8 mouse cellular contexts compared by ENCODE assay signal in the genomic region with DNA sequence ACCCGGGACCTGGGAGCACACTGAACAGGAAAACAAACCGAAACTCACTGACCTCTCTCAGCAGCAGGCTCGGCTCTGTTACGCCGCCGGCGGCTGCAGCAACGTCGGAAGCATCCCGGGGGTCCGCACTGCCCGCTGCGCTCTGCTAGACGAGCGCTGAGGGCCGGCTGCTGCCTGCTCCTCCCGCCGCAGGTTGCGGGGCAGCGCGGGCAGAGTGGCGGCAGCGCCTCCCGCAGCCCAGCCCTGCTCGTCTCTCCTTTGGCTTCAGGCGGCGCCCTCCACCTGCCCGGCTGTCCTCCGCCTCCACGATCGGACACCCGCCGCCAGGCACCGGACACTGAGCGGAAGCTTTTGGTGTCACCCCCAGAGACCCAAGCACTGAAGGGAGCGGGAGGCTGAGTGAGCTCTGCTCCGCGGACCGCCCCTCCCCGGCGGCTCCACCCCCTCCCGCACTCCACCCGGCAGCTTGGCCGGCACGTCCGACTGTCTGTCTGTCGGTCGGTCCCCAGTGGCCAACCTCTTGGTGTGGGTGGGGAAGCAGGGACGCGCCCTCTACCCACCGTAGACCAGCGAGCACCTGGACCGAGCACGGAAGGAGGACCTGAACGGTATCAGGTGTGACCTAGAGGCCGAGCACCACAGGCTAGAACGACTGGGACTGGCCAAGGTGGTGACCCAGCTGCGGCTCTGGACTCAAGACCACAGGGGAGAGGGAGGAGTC. TPM values are rescaled to one million over a fixed set of nuclear protein-coding genes. Genes with fewer than 3 reads are reported as not detected.
DNase-seq lines count a peak whose midpoint lies in the region; ATAC-seq and TF ChIP-seq lines count a peak whose summit lies in the region.

A gene (minus strand): TSS at position 420 of the 721 bp plus-strand sequence.

- H3K79me3 ChIP-seq in C2C12 (ENCODE audit: low read depth), result no peaks in the 10 kb centered on the region

- H3K9me3 ChIP-seq in embryonic facial prominence, embryonic 14.5 days (ENCODE audit: control insufficient read depth, low read length), result no peaks in the 10 kb centered on the region
- H3K9me3 ChIP-seq in heart, embryonic 11.5 days (replicated peaks; ENCODE audit: control insufficient read depth, low read length), result no peaks in the 10 kb centered on the region
- no peaks in the 10 kb centered on the region for H3K9me3 ChIP-seq in liver, embryonic 12.5 days (replicated peaks)
- no peaks in the 10 kb centered on the region for H3K9me3 ChIP-seq in stomach, embryonic 16.5 days (replicated peaks; ENCODE audit: control insufficient read depth, low read length)

- no peak within 1 kb of the TSS for H3K27ac ChIP-seq in embryonic facial prominence, embryonic 14.5 days (replicated peaks; ENCODE audit: low read depth, low read length)
- no peak within 1 kb of the TSS for H3K27ac ChIP-seq in heart, embryonic 11.5 days (ENCODE audit: low read depth, low read length)
- no peak within 1 kb of the TSS for H3K27ac ChIP-seq in liver, embryonic 12.5 days
- H3K27ac ChIP-seq in stomach, embryonic 16.5 days (ENCODE audit: low read length), result peak within 1 kb of the TSS; percentile 44; the same call in 1 of the 2 replicates

- no peak for TF ChIP-seq POLR2A in myocyte (IDR thresholded peaks at IDR 0.05; ENCODE audit: insufficient read length, low read depth)

- peaks cover 5% of the 10 kb centered on the region; the same call in 1 of the 2 replicates for H3K4me1 ChIP-seq in embryonic facial prominence, embryonic 14.5 days (ENCODE audit: control insufficient read depth, insufficient read depth, low read length)
- 0 out of 2 replicates have a peak, but pooled peaks cover 2% of the 10 kb centered on the region for H3K4me1 ChIP-seq in heart, embryonic 11.5 days (ENCODE audit: control insufficient read depth, insufficient read depth, low read length)
- H3K4me1 ChIP-seq in liver, embryonic 12.5 days, result peaks cover 5% of the 10 kb centered on the region; the same call in 1 of the 2 replicates
- H3K4me1 ChIP-seq in stomach, embryonic 16.5 days (ENCODE audit: control insufficient read depth, insufficient read depth, low read length), result peaks cover 4% of the 10 kb centered on the region; the same call in 1 of the 2 replicates

- H3K27me3 ChIP-seq in C2C12 (ENCODE audit: control insufficient read depth, insufficient read depth, insufficient read length) (peaks cover 9% of the 10 kb centered on the region), myocyte (ENCODE audit: control insufficient read depth, insufficient read depth, insufficient read length) (peaks cover 5% of the 10 kb centered on the region)
- 0 out of 2 replicates have a peak, but pooled peaks cover 8% of the 10 kb centered on the region for H3K27me3 ChIP-seq in embryonic facial prominence, embryonic 14.5 days (replicated peaks; ENCODE audit: control insufficient read depth, insufficient read depth, low read length)
- H3K27me3 ChIP-seq in heart, embryonic 11.5 days (ENCODE audit: control insufficient read depth, insufficient read depth, low read length), result peaks cover 6% of the 10 kb centered on the region
- peaks cover 44% of the 10 kb centered on the region for H3K27me3 ChIP-seq in liver, embryonic 12.5 days (replicated peaks)
- no peaks in the 10 kb centered on the region for H3K27me3 ChIP-seq in stomach, embryonic 16.5 days (ENCODE audit: control insufficient read depth, insufficient read depth, low read length)

- H3K4me2 ChIP-seq in embryonic facial prominence, embryonic 14.5 days (ENCODE audit: low read depth, low read length), result peak within 1 kb of the TSS; percentile 95
- H3K4me2 ChIP-seq in heart, embryonic 11.5 days, result peak within 1 kb of the TSS; percentile 95
- peak within 1 kb of the TSS; percentile 83 for H3K4me2 ChIP-seq in liver, embryonic 12.5 days
- peak within 1 kb of the TSS; percentile 77 for H3K4me2 ChIP-seq in myocyte (ENCODE audit: low read depth)
- peak within 1 kb of the TSS; percentile 91 for H3K4me2 ChIP-seq in stomach, embryonic 16.5 days (ENCODE audit: low read depth, low read length)

- H3ac ChIP-seq in C2C12 (ENCODE audit: control insufficient read depth, insufficient read length, low read depth) (peak within 1 kb of the TSS; percentile 30), myocyte (ENCODE audit: control insufficient read depth, insufficient read length) (no peak within 1 kb of the TSS)

- 2% methylated on average over 42 of the region's 58 CpGs for WGBS in embryonic facial prominence, embryonic 14.5 days
- WGBS in heart, embryonic 11.5 days (ENCODE audit: insufficient replicate concordance), result under 1% methylated on average over 52 of the region's 58 CpGs
- under 1% methylated on average over 58 of the region's 58 CpGs for WGBS in liver, embryonic 12.5 days (ENCODE audit: insufficient replicate concordance)
- under 1% methylated on average over 54 of the region's 58 CpGs for WGBS in stomach, embryonic 16.5 days

- no peak for TF ChIP-seq CTCF in C2C12 (IDR thresholded peaks at IDR 0.05; ENCODE audit: control insufficient read depth, insufficient read depth, insufficient read length)

- H3K36me3 ChIP-seq in C2C12 (ENCODE audit: control insufficient read depth, insufficient read depth) (no peaks in the 10 kb centered on the region), myocyte (ENCODE audit: control insufficient read depth, insufficient read depth) (no peaks in the 10 kb centered on the region)
- no peaks in the 10 kb centered on the region for H3K36me3 ChIP-seq in embryonic facial prominence, embryonic 14.5 days (ENCODE audit: control insufficient read depth, insufficient read depth, low read length)
- no peaks in the 10 kb centered on the region for H3K36me3 ChIP-seq in heart, embryonic 11.5 days (ENCODE audit: control insufficient read depth, insufficient read depth, low read length)
- no peaks in the 10 kb centered on the region for H3K36me3 ChIP-seq in liver, embryonic 12.5 days
- H3K36me3 ChIP-seq in stomach, embryonic 16.5 days (ENCODE audit: control insufficient read depth, insufficient read depth, low read length), result no peaks in the 10 kb centered on the region

- peak within 1 kb of the TSS; percentile 71 for H3K9ac ChIP-seq in embryonic facial prominence, embryonic 14.5 days (ENCODE audit: low read depth, low read length)
- peak within 1 kb of the TSS; percentile 69 for H3K9ac ChIP-seq in heart, embryonic 11.5 days (ENCODE audit: low read depth, low read length)
- H3K9ac ChIP-seq in liver, embryonic 12.5 days, result peak within 1 kb of the TSS; percentile 56
- H3K9ac ChIP-seq in stomach, embryonic 16.5 days (ENCODE audit: low read length), result peak within 1 kb of the TSS; percentile 76

- peak; percentile 75 for ATAC-seq in embryonic facial prominence, embryonic 14.5 days (ENCODE audit: low read depth)
- ATAC-seq in heart, embryonic 11.5 days (replicated peaks; ENCODE audit: insufficient number of reproducible peaks, low FRiP score, low TSS enrichment), result peak; percentile 58; the same call in 1 of the 2 replicates
- peak; percentile 66 for ATAC-seq in liver, embryonic 12.5 days
- ATAC-seq in stomach, embryonic 16.5 days (ENCODE audit: insufficient read depth, low FRiP score), result peak; percentile 81

- H3K4me3 ChIP-seq in C2C12 (ENCODE audit: insufficient read depth, poor library complexity, severe bottlenecking) (peak within 1 kb of the TSS; percentile 21), myocyte (peak within 1 kb of the TSS; percentile 12)
- peak within 1 kb of the TSS; percentile 71 for H3K4me3 ChIP-seq in embryonic facial prominence, embryonic 14.5 days (ENCODE audit: low read depth, low read length)
- H3K4me3 ChIP-seq in heart, embryonic 11.5 days (ENCODE audit: low read depth, low read length), result peak within 1 kb of the TSS; percentile 69
- peak within 1 kb of the TSS; percentile 63 for H3K4me3 ChIP-seq in liver, embryonic 12.5 days
- peak within 1 kb of the TSS; percentile 86 for H3K4me3 ChIP-seq in stomach, embryonic 16.5 days (replicated peaks; ENCODE audit: low read length)

- DNase-seq in adrenal gland, postnatal 4 days (ENCODE audit: low spot score in 2 of 2), result peak; percentile 19 to 36
- peak; percentile 31 for DNase-seq in embryonic facial prominence, embryonic 14.5 days (ENCODE audit: low spot score)
- DNase-seq in kidney, adult 9 months, result peak; percentile 82

- H3K79me2 ChIP-seq in C2C12 (ENCODE audit: control insufficient read depth, insufficient read depth) (no peaks in the 10 kb centered on the region), myocyte (ENCODE audit: control insufficient read depth, insufficient read depth) (no peaks in the 10 kb centered on the region)

TF ChIP-seq in C2C12, 6 proteins besides CTCF, POLR2A, EP300 and RAD21:
- TF ChIP-seq MYOD1 (IDR thresholded peaks at IDR 0.05; ENCODE audit: control insufficient read depth, insufficient read length, low read depth) (no peak), FOSL1 (IDR thresholded peaks at IDR 0.05; ENCODE audit: insufficient read depth, low read length, poor library complexity, severe bottlenecking) (no peak), MYOG (IDR thresholded peaks at IDR 0.05; ENCODE audit: control insufficient read depth, extremely low read depth, insufficient read length) (no peak), USF1 (IDR thresholded peaks at IDR 0.05; ENCODE audit: low read depth) (no peak), CEBPB (IDR thresholded peaks at IDR 0.05; ENCODE audit: low read depth) (no peak), MAX (IDR thresholded peaks at IDR 0.05) (no peak)

TF ChIP-seq in myocyte, 11 proteins besides CTCF, POLR2A, EP300 and RAD21 (continues in another document):
- TF ChIP-seq MAX (IDR thresholded peaks at IDR 0.05; ENCODE audit: low read depth) (no peak), CEBPB (IDR thresholded peaks at IDR 0.05; ENCODE audit: insufficient read depth, poor library complexity, severe bottlenecking) (no peak), TCF3 (IDR thresholded peaks at IDR 0.05; ENCODE audit: insufficient read length, low read depth) (no peak), USF1 (IDR thresholded peaks at IDR 0.05; ENCODE audit: low read depth) (no peak), MYOD1 (IDR thresholded peaks at IDR 0.05; ENCODE audit: control insufficient read depth in 1 of 3, insufficient read length in 2 of 3, low read depth in 2 of 3) (no peak), REST (IDR thresholded peaks at IDR 0.05; ENCODE audit: insufficient read depth, insufficient read length) (no peak), MYOG (IDR thresholded peaks at IDR 0.05; ENCODE audit: control insufficient read depth in 1 of 3, insufficient read depth in 1 of 3, insufficient read length in 2 of 3, low read depth in 2 of 3) (no peak), TCF12 (IDR thresholded peaks at IDR 0.05; ENCODE audit: insufficient read depth, poor library complexity, severe bottlenecking) (no peak), SRF (IDR thresholded peaks at IDR 0.05; ENCODE audit: control insufficient read depth, insufficient read length, low read depth) (no peak)

RNA-seq across cellular contexts. Expression of the gene that starts here (rescaled TPM):
- polyA plus RNA-seq in C2C12 (2012; fragmentation: generic; extraction: Trizol), result not detected
- total RNA-seq in adrenal gland, postnatal 4 days (2021), result 1 to 10 TPM; 3.5 to 4.0 TPM
- polyA plus RNA-seq in embryonic facial prominence, embryonic 14.5 days (2014; fragmentation: Nextera tagmentation; extraction: Ambion mirVana), result 0.90 and 1.1 TPM in 2 replicates
- 0.20 and 0.27 TPM in 2 replicates for polyA plus RNA-seq in heart, embryonic 11.5 days (2014; fragmentation: Nextera tagmentation; extraction: Ambion mirVana)
- polyA plus RNA-seq in liver, embryonic 12.5 days (2016; fragmentation: Nextera tagmentation; extraction: Ambion mirVana), result 0.01 and 0.04 TPM in 2 replicates
- polyA plus RNA-seq in myocyte (2012; fragmentation: generic; extraction: Trizol), result 0.01 TPM
- polyA plus RNA-seq in stomach, embryonic 16.5 days (2015; fragmentation: Nextera tagmentation; extraction: Ambion mirVana), result 1.7 and 1.9 TPM in 2 replicates

Comparison
In these comparisons a context has a peak if more than half of its experiments do, and no peak if none do; other contexts are left out.
1. Peak in ATAC-seq, H3K4me3 ChIP-seq, H3K9ac ChIP-seq and H3K4me2 ChIP-seq in heart, embryonic 11.5 days; RNA of the gene not detected or under 1 TPM.
2. Peak in ATAC-seq, H3K4me3 ChIP-seq, H3K9ac ChIP-seq and H3K4me2 ChIP-seq in liver, embryonic 12.5 days; RNA of the gene not detected or under 1 TPM.
3. H3K4me3 ChIP-seq: peak in every context shown above with its lines; median percentile 86 in stomach, embryonic 16.5 days; 71 in embryonic facial prominence, embryonic 14.5 days; 69 in heart, embryonic 11.5 days; 63 in liver, embryonic 12.5 days; 21 in C2C12; 12 in myocyte.
4. DNase-seq: peak in every context shown above with its lines; median percentile 82 in kidney, adult 9 months; 31 in embryonic facial prominence, embryonic 14.5 days; 28 in adrenal gland, postnatal 4 days.